Mouse (Mus musculus) ES-Bruce4 (cell line): ENCODE measurements around the gene Hcn2.

Source experiments
- CTCF ChIP-seq: IDR thresholded peaks from one replicate; pipeline ENCODE4 v1.8.1; 2011; ENCODE audit warnings: low read depth, low read length
- EP300 ChIP-seq: IDR thresholded peaks from 2 replicates; pipeline ENCODE4 v1.6.1; 2011; ENCODE audit warnings: low read depth, low read length; ENCODE audit not compliant: insufficient read depth
- POLR2A ChIP-seq: IDR thresholded peaks from one replicate; pipeline ENCODE4 v1.8.1; 2011; ENCODE audit warnings: low read length; ENCODE audit not compliant: insufficient read depth

DNA sequence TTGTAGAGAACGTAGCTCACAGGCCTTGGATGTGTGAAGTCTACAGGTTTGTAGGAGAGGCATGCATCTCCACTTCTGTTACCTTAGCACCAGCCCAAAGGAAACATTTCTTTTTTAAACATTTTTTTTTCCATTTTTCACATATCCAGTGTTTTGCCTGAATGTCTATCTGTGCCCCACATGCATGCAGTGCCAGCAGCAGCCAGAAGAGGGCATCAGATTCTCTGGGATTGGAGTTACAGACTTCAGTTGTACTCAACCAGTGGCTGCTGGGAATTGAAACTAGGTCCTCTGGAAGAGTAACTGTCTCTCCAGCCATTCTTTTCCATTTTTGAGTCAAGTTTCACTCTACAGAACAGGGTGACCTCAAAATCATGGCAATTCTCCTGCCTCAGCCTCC, 16.1 kb downstream of the Hcn2 start:
- TF ChIP-seq POLR2A (no peak), EP300 (no peak), CTCF (peak; percentile 81)
